ENCODE assay signal across 8 mouse cellular contexts in genomic region chr8:80739932-80740331, GRCm38 (mm10). TPM values are rescaled to one million over a fixed set of nuclear protein-coding genes. Genes with fewer than 3 reads are reported as not detected.
DNase-seq lines count a peak whose midpoint lies in the region; ATAC-seq and TF ChIP-seq lines count a peak whose summit lies in the region.

No protein-coding gene starts in this region.

- TF ChIP-seq CTCF in Patski (IDR thresholded peaks at IDR 0.05) = no peak

- H3K4me1 ChIP-seq in heart, embryonic 14.5 days (ENCODE audit: control insufficient read depth in 2 of 2, insufficient read depth in 2 of 2, low read length in 2 of 2) = peaks cover 4 to 8% of the 10 kb centered on the region in 2 experiments; a peak in 3 of 4 replicates
- no peaks in the 10 kb centered on the region for H3K4me1 ChIP-seq in hindbrain, embryonic 11.5 days (replicated peaks; ENCODE audit: control insufficient read depth, insufficient read depth, low read length)

- no peak for DNase-seq in heart, adult 9 months (ENCODE audit: low spot score in 2 of 2)
- DNase-seq in Patski (ENCODE audit: low read depth, low spot score) = no peak
- no peak for DNase-seq in hindbrain, embryonic 11.5 days (ENCODE audit: low spot score)
- DNase-seq in mesoderm, embryonic 11.5 days (ENCODE audit: low read depth, low spot score) = peak; percentile 7
- DNase-seq in layer of hippocampus, adult 9-10 months (ENCODE audit: low spot score) = no peak
- DNase-seq in embryo, embryonic 10 days (ENCODE audit: low spot score) = no peak
- no peak for DNase-seq in kidney, adult 18-20 months

- H3K36me3 ChIP-seq in heart, embryonic 14.5 days (ENCODE audit: control insufficient read depth, insufficient read depth, low read length) = peaks cover 12% of the 10 kb centered on the region
- H3K36me3 ChIP-seq in hindbrain, embryonic 11.5 days (ENCODE audit: control insufficient read depth, insufficient read depth, low read length) = no peaks in the 10 kb centered on the region

- ATAC-seq in heart, embryonic 14.5 days (ENCODE audit: insufficient number of reproducible peaks, insufficient read depth, low FRiP score, low read depth) = peak; percentile 32; the same call in 1 of the 2 replicates
- peak; percentile 18 for ATAC-seq in Patski
- ATAC-seq in hindbrain, embryonic 11.5 days (ENCODE audit: low FRiP score) = peak; percentile 62

- POLR2A ChIA-PET in Patski (lab: Charles Lee) = no interaction called here

- CTCF ChIA-PET in Patski (lab: Charles Lee) = no interaction called here

- peak overlapping the region; percentile 98 for H3K27ac ChIP-seq in heart, embryonic 14.5 days (replicated peaks in 1 of 2; ENCODE audit: control insufficient read depth in 1 of 2, insufficient read depth in 1 of 2, low read depth in 2 of 2, low read length in 2 of 2)
- peak overlapping the region; percentile 99 for H3K27ac ChIP-seq in hindbrain, embryonic 11.5 days (ENCODE audit: low read depth, low read length)

- WGBS in heart, embryonic 14.5 days = 12% methylated on average over 14 of the region's 14 CpGs
- WGBS in hindbrain, embryonic 11.5 days = 19% methylated on average over 14 of the region's 14 CpGs

- H3K9ac ChIP-seq in heart, embryonic 14.5 days (ENCODE audit: low read length) = peak overlapping the region; percentile 79
- peak overlapping the region; percentile 56 for H3K9ac ChIP-seq in hindbrain, embryonic 11.5 days (ENCODE audit: low read depth, low read length)

- in situ Hi-C loops in Patski (cut with MboI; ENCODE audit: low pct_unique_long_range_greater_than_20kb) = no loop called here

- peak overlapping the region; percentile 64 to 69 for H3K4me3 ChIP-seq in heart, embryonic 14.5 days (ENCODE audit: control insufficient read depth in 1 of 2, insufficient read depth in 1 of 2, low read depth in 1 of 2, low read length in 2 of 2)
- peak overlapping the region; percentile 87 for H3K4me3 ChIP-seq in hindbrain, embryonic 11.5 days (ENCODE audit: low read depth, low read length)

- H3K9me3 ChIP-seq in heart, embryonic 14.5 days (ENCODE audit: control insufficient read depth, low read length) = no peaks in the 10 kb centered on the region
- H3K9me3 ChIP-seq in hindbrain, embryonic 11.5 days (ENCODE audit: control insufficient read depth, low read length) = no peaks in the 10 kb centered on the region

- H3K27me3 ChIP-seq in heart, embryonic 14.5 days (ENCODE audit: control insufficient read depth, insufficient read depth, low read length) = no peaks in the 10 kb centered on the region
- H3K27me3 ChIP-seq in Patski = no peaks in the 10 kb centered on the region
- H3K27me3 ChIP-seq in hindbrain, embryonic 11.5 days (ENCODE audit: control insufficient read depth, insufficient read depth, low read length) = no peaks in the 10 kb centered on the region

- H3K4me2 ChIP-seq in heart, embryonic 14.5 days (ENCODE audit: low read length) = peak overlapping the region; percentile 73
- peak overlapping the region; percentile 42 for H3K4me2 ChIP-seq in hindbrain, embryonic 11.5 days (replicated peaks; ENCODE audit: low read depth, low read length)

RNA-seq across cellular contexts. Expression of gene Smarca5, which starts 0.6 kb away (rescaled TPM):
- polyA plus RNA-seq in heart, embryonic 14.5 days (2014; fragmentation: Nextera tagmentation; extraction: Ambion mirVana) = 42.7 and 45.1 TPM in 2 replicates
- polyA plus RNA-seq in Patski (2021) = 69.2 TPM
- polyA plus RNA-seq in hindbrain, embryonic 11.5 days (2014; fragmentation: Nextera tagmentation; extraction: Ambion mirVana) = 146 and 157 TPM in 2 replicates
